Mouse (Mus musculus) spleen, postnatal 4 days (tissue): ENCODE measurements around the gene Kcnmb1.
A peak's percentile ranks its signal among the peaks of the same experiment; 100 is the strongest.

Source experiments
- DNase-seq, 2 experiments: peaks; one replicate each; pipeline ENCODE4 v3.0.0; 2022; ENCODE audit warnings: low spot score in 2 of 2

Kcnmb1 gene

DNA sequence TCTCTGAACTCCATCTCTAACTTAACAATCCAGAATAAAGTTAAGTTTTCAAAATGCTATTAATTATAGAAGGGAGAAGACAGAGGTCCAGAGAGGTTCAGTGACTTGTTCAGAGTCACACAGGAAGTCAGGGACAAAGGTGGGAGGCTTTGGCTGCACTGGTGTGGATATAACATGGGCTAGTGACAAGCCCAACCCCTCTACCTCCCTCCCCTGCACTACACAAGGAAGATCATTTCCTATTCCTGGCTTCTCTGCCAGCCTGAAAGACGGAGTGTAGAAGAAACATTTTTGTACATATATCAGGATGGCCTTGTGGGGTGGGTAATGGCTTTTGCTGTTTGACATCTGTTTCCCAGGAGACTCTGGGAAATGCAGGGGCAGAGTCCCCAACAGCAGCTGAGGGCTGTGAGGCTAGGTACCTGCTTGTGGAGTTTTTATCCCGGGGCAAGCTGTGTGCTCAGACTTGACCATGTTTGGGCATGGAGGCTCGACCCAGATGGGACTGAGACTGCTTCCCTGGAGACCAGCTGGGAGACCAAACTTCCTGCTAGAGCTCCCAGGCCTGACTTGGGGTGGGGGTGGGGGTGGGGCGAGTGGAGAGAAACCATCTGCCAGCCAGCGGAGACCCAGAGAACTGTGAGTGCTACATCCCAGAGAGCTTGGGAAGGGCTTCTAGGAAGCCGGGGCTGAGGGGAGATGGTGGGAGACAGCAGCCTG lies at the start of gene Kcnmb1:
Gene Kcnmb1, plus strand, starts transcription at position 326 of the 720 bp plus-strand sequence.
- DNase-seq, result no peak

DNA sequence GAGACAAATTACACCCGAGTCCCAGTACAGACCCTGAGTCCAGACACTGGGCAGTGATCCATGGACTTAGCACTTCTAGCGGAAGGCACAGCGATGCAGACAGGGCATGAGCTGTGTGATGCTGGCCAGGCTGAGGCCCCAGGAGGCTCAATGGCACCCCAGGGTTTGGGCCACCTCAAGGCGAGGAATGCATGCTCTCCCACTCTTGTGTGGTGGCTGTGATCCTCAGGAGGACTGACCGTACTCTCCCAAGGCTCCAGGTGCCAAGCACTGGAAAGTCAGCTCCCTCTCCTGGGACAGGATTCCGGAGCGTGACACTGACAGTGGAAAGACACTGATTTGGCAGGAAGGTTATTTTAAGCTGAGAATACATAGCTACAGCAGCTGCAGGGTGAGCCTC lies 49.8 kb upstream of the Kcnmb1 start:
- no peak for DNase-seq

DNA sequence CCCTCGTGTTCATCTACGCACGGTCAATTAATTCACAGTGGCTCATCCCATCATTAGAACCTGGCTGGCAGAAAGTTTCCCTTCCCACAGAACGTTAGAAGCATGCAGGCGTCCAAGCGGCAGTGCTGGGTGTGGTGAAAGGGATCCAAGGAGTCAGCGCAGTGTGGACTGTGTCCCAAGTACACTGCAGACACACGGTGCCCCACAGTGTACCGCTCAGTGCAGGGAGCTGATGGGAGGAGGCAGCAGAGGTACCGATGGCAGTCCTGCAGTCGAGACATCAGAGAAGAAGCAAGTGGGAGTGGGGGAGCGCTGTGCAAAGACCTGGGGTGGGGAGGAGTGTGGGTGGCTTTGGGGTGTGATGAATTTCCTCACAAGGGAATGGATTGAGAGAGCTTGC lies 48.6 kb upstream of the Kcnmb1 start:
- DNase-seq, result no peak

DNA sequence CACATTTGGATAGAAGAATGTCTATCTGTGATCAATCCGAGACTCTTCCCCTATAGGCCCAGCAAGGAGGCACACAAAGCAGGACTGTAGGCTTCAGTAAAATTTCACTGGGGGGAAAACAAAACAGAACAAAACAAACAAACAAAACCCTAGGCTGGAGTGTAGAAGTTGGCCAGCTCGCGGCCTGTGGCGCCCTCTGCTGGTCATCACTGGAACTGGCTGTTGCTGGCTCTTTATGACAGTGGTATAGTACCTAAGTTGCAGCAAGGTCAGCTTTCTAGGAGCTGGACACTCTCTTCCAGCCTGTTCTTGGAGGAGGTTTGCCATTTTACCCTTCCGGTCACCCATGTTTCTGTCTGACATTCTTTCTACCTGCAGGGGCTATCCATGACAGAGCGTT lies 45.2 kb upstream of the Kcnmb1 start:
- DNase-seq, result peak; percentile 47 to 88

DNA sequence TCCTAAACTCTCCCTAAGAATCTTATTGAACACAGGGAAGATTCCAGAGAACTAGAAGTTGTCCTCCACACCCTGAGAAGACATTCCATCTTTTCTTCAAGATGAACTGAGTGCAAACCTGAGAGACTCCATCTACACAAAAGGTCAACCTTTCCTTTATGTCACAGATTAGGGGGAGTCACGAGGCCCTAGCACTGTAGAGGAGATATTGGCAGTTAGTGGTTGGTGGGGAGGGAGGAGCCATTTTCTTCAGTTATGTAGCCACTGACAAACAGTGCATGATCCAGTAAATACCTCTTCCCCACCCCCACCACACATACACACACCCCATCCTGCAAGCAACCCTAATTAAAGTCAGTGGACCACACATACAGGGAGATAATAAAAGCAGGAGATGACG lies 44.4 kb upstream of the Kcnmb1 start:
- no peak for DNase-seq

DNA sequence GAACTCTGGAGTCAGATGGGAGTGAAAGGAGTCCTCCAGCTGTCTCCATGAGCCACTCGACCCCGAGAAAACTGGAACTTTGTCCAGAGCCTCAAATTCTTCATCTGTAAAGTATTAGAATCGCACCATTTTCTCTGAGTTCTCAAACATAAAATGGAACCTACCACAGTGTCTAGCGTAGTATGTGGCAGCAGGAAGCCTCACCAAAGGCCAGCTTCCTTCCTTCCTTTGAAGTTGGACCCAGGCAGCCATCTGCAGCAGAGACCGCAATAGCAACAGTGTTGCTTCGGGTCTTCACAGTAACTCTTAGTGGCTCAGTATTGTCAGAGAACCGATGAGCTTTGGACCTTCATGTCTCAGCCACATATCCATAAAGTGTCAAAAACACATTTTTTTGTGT lies 43.0 kb upstream of the Kcnmb1 start:
- DNase-seq, result no peak

DNA sequence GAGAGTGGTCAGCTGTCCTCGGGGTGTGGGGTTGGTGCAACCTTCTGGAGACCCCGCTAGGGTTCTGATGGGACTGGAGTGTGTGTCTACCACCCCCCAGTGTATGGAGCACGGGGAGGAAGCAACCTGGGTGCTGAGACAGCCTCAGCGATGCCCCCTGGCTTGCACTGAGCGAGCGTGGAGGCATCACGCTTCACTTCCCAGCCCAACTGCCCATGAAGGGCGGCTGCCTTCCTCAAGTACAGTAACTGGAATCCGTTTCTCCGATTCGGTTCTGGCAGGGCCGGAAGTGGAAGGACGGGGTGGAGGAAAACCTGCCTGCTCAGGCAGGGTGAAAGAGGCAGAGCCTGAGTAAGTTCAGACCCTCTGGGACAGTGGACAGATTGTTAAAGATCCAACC lies 41.4 kb upstream of the Kcnmb1 start:
- no peak for DNase-seq

DNA sequence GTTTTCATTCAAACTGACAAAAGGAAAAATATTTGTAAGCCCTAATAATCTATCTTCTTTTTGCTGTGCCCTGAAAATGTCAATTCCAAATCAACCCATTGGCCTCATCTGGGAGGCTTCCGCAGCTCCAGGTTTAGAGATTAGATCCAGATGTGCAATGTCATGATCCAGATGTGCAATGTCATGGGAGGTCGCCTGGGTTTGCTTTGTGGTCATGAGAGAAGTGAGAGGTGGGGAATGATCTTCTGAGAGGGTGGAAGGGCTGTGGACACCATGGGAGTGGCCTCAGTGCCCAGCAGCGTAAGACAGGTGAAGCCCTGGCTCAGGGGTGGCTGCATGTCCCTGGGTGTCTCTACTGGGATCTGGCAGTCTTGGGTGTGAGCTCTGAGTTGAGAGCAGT lies 39.8 kb upstream of the Kcnmb1 start:
- DNase-seq, result no peak

DNA sequence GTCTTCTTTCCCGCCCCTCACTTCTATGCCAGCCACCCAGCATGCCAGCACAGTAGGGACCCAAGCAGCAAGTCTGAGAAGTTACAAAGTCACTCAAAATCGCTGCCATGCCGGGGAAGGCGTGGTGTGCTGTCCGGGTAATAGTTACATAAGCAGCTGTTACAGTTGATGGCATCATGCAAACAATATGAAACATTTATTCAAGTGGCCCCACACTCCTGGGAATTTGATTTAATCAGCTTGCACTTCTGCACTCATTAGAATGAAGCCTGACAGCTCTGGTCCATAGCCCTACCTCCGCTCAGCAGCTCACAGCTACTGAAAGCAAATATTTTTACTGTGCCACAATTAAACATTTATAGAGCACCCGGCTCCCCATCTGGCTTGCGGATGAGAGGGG lies 37.0 kb upstream of the Kcnmb1 start:
- no peak for DNase-seq

DNA sequence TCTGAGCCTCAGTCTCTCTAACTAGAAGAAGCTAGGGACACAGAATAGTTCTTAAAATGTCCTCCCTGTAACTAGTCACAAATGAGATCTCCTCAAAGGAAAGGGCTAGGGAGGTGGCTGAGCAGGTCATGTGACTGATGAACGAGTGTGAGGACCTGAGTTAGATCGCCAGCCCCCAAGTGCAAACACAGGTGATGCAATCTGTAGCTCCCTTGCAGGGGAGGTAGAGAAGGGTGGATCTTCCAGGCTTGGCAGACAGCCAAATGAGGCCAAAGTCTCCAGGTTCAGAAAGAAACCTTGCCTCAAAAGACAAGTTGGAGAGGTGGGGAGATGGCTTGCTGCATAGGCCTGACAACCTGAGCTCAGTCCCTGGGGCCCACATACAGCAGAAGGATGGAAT lies 36.3 kb upstream of the Kcnmb1 start:
- no peak for DNase-seq

DNA sequence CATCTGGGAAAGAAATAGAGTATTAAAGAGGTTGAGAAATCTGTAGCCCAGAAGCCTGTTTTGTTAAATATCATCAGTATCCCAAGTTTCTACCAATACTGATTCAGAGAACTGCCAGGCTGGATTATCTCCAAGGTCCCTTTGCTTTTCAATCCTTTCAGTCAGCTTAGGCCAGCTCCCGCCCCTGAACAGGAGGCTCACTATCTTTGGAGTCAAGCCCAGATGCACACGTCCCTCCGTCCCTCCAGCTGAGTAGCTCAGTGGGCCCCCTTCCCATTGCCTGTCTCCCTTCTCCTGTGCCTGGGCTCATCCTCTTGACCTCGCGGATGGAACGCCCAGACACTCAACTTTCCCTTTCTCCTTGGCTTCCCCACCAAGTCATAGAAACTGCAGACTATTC lies 35.5 kb upstream of the Kcnmb1 start:
- DNase-seq, result no peak

DNA sequence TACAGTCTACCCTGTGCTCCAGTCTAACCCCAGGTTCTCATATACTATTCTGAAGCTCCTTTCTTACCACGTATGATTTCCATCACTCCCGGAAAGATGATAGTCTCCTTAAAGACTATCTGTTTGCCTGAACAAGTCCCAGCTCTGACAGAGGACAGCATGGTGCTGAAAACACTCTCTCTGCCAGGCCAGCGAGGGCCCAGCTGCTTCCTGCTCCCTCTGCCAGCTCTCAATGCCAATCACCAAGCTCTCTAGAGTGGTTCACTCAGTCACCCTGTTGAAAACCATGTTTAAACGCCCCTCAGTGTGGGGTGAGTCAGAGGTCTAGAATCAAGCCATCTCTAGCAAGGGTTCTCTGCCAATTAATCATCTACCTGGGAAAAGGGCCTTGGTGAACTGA lies 35.0 kb upstream of the Kcnmb1 start:
- DNase-seq, result no peak

DNA sequence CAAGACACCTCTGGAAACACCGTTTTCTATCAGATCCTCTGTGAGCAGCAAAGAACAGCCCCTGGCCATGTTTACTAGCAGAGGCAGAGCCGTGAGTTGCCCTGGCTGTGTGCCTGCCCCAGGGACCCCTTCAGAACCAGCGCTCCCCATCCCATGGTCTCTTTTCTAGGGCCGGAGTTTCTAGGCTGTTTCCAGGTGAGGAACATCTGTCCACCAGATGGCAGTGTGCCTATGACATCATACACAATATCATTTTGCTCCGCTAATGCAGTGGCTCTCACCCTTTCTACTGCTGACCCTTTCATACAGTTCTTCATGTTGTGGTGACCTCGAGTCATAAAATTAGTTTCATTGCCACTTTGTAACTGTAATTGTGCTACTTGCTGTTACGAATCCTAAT lies 34.2 kb upstream of the Kcnmb1 start:
- DNase-seq, result no peak

DNA sequence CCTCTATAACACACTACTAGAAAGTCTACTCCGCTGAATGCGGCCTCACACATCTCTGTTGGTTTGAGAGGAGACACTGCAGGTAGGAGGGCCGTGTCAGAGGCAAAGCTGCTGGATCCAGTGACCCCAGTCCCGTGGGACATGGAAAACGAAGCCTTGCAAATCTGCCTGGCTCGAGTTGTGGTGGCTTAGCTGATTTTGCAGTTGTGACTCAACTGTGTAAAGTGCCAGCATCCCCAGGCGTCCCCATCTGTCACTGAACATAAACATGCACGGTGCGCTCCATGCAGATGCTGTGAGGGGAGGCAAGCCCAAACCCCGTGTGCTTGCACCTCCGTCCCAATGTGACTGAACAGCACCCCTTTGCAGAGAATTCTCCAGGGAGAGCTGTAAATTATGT lies 33.4 kb upstream of the Kcnmb1 start:
- DNase-seq, result no peak

DNA sequence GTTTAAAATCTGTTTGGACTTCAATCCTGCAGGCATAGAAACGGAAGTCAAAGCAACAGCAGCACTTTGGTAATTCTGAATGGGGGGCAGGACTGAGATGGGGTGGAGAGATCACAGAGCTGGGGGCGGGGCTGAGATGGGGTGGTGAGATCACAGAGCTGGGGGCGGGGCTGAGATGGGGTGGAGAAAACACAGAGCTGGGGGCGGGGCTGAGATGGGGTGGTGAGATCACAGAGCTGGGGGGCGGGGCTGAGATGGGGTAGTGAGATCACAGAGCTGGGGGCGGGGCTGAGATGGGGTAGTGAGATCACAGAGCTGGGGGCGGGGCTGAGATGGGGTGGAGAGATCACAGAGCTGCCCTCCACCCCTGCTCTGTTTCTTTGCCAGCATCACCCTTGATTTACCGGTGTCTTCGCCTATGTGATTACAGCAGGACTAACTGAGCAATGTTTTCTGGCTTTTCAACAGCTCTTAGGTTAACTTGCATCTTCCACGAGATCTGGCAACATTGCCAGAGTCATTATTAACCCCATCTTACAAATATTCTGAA lies 30.9 kb upstream of the Kcnmb1 start:
- peak in 1 of 2 experiments; percentile 31 for DNase-seq

DNA sequence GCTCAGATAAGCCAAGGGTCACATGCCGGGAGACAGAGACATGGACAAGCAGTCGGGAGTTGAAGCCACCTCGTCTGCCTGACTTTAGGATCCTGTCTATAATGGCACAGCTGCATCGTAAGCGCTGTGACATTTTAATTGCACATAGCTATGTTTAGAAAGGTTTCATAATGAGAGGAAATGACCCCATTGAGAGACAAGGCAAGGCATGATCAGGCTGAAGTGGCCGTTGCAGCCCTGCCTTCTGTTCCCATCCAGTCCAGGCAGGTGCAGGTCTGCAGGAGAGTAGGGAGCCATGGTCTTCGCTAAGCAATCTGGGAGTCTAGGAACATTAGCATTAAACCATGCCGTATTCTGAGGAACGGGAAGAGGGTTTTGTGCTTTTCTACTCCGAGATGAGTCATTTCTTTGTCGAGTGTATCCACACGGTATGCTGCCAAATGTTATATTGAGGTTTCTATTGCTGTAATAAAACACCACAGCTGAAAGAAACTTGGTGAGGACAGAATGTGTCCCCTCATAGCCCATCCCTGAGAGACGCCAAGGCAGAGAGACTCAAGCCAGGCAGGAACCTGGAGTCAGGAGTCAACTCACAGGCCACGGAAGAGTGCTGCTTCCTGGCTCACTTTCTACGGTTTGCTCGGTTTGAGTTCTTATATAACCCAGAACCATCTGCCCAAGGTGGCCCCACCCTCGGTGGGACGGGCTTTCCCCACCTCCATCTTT lies 30.3 kb upstream of the Kcnmb1 start:
- DNase-seq, result no peak

DNA sequence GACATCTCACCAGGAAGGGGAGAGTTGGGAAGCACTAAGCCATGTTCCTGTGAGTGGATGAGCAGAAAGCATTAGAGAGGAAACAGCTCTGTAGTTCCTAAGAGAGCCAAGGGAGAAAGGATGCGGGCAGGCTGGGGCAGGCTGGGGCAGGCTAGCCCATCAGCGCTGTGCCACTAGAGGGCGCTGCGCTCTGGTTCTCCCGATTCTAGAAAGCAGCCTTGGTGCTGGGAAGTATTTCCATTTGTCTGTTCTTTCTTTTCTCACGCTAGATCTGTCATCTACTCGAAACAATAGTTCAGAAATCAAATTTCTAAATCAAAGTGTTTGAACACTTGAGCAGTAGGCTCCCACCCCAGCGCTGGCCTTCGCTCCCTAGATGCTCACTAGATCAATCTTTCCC lies 28.5 kb upstream of the Kcnmb1 start:
- DNase-seq, result peak in 1 of 2 experiments; percentile 70

DNA sequence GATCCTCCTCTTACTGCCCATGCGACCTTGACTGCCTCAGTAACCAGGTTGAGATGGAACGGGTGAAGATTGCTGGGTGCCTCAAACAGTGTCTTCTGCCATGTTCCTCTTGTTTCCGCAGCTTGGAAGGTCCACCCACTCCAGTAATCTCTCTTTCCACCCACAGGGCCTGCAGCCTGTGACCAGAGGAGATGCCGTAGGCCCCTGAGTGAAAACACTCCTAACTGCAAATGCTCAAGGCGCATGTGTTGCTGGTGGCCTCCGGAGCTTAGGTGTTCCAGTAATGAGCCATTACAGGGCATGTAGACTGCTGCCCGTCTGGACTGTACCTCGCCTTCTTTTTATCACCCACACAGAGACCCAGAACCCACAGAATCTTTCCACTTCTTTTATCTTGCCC lies 25.2 kb upstream of the Kcnmb1 start:
- no peak for DNase-seq

DNA sequence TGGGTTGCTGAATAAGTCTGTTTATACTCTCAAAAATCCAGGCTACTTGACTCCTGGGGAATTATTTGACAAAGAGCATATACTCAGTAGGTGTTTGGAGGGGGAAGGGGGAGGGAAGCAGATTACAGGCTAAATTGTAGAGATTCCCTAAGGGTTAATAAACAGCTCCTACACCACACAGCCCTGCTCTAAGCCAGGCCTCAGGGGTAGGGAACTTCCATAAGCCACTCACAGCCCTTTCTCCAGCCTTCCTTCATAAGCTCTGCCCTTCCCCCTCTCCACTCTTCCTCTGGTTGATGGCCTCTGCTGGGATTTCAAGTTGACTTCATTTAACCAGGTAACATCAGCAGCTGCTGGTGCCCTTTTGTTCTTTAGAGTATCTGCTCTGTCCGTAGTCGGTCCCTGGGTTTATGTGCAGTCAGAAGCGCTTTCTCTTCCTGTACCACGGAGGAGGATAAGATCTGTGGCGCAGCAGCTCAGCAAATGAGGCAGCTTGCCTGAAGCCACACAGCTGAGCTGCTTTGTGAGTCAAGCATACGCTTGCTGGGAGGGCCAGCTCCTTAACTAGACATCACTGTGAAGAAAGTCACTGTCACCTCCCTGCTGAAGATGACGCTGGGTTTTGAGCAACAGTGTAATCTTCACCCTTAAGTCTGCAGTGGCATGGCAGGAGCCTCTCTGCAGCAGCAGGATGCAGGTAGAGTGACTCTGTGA lies 24.1 kb upstream of the Kcnmb1 start:
- no peak for DNase-seq

DNA sequence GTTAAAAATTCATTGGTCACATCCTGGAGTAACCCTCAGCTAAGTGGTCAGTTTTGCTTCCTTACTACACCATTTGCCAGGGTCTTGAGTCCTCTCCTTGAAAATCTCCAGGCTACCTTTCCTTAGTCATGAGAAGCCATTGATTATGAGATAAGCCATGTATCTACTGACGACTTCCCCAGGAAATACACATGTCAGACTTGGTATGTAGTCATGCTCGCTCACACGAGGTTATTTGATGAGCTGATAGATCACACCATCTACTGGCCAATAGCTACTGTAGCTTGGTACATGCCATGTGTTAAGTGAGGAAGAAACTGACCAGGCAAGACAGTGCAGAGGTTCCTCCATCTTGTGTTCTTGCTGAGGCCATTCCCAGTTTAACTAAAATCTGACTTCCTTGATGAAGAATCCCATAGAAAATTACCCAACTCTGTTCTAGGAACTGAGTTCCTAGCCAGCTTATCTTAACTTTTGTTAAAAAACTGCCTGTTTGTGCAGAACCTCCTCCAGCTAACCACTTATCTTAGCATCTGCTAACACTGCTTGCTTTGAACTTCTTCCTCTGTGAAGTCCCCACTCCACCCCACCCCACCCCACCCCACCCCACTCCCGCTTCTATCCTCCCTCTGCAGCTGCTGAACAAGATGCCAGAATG lies 23.2 kb upstream of the Kcnmb1 start:
- no peak for DNase-seq

DNA sequence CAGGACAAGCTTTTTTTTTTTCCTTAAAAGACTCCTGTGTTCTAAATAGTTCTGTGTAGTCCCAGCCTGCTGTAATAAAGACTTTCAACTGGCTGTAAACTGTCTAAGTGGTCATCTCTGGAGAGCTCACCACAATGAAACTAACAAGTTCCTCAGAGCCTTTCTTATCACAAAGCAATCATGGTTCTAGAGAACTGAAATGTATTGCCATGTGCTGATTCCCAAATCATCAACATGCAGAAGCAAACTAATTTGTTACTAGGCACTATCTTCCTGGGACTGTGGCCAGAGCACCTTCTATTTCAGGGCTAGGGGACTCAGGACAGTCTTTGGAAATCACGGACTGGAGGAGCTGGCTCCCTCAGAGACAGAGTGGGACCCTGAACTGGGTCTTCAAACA lies 19.2 kb upstream of the Kcnmb1 start:
- no peak for DNase-seq
